Mouse (Mus musculus): ENCODE data around the gene Mapt. TPM values are rescaled to one million over a fixed set of nuclear protein-coding genes. Genes with fewer than 3 reads are reported as not detected.
"Not testable (repeated sequence)": the region's sequence is repeated elsewhere in the genome, so short reads cannot be mapped to it uniquely, and the experiment has no call there.

Mapt gene
- polyA plus RNA-seq, 1 experiment from 2014 or later: 1,075 TPM

DNA sequence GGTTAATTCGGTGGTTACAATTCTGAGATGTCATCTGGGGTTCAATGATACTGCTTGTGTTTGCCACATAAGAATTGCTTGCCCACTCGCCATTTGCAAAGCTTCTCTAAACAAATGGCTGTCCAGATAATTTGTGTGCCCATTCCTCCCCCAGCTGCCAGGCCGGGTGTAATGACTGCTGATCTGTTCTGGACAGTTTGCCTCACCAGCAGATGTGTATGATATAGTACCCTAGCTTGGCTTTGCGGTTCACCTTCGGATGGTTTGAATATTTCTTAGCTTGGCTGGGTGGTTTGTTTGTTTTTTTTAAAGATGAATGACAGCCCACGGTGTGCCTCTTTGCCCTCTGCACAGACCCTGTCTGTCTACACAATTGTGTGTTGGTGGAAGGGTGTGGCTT lies 3.5 kb downstream of the Mapt start:
- no peak for ATAC-seq (ENCODE audit: low FRiP score)
- WGBS: 18% methylated on average over 6 of the region's 6 CpGs
- H3K27me3 ChIP-seq (replicated peaks): no peaks in the 10 kb centered on the region; the same call in 1 of the 2 replicates
- H3K9ac ChIP-seq (replicated peaks): peak overlapping the region; percentile 86
- peaks cover 69% of the 10 kb centered on the region for H3K4me1 ChIP-seq
- no peaks in the 10 kb centered on the region for H3K9me3 ChIP-seq (replicated peaks)
- H3K4me3 ChIP-seq (replicated peaks): peak overlapping the region; percentile 57
- peak overlapping the region; percentile 79 for H3K4me2 ChIP-seq
- no peak overlapping the region for H3K27ac ChIP-seq (replicated peaks)
- H3K36me3 ChIP-seq: no peaks in the 10 kb centered on the region

DNA sequence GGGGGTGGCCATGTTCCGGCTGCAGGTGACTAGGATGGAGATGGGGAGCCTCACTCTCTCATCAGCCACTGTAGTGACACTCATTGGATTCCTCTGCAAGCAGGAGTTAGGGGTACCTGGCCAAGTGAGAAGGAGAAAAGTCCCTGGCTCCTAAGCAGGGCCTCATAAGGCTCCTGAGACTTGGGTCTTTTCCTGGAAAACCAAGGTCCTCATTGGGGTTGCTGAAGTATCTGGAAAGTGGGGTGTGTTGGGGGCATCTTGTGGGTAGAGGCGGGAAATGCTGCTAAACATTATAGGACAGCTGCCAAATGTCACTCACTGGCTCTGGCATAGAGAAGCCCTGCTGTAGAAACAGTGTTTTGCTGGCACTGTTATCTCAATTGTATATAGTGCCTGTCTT lies 4.7 kb downstream of the Mapt start:
- Histone ChIP-seq H3K9me3 (replicated peaks) (no peaks in the 10 kb centered on the region), H3K27ac (replicated peaks) (no peak overlapping the region), H3K27me3 (replicated peaks) (no peaks in the 10 kb centered on the region; the same call in 1 of the 2 replicates), H3K4me1 (peaks cover 62% of the 10 kb centered on the region), H3K36me3 (no peaks in the 10 kb centered on the region), H3K4me3 (replicated peaks) (peak overlapping the region; percentile 57), H3K9ac (replicated peaks) (0 out of 2 replicates have a peak overlapping the region, but pooled peaks have one; percentile 9), H3K4me2 (peak overlapping the region; percentile 79)
- no peak for ATAC-seq (ENCODE audit: low FRiP score)
- WGBS: 76% methylated on average over 2 of the region's 2 CpGs

DNA sequence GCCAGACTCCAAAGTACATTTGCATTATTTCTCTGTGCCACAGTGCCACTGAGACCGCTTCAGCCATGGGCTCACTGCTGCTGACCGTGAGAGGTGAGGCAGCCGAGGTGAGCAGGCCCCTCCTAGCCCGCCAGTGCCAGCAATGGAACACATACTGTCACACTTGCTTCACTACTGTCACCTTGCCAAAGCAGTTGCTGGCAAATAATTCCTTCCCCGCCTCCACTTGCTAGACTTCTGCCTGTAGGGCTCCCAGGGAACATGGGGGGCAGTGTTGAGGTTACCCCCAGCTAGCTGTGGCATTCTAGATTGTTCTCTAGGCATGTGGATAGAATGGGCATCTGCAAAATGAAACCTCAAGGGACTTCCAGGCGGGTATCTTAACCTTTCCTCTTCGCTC lies 6.0 kb downstream of the Mapt start:
- Histone ChIP-seq H3K27ac (replicated peaks) (peak overlapping the region; percentile 33), H3K4me1 (peaks cover 56% of the 10 kb centered on the region), H3K36me3 (no peaks in the 10 kb centered on the region), H3K9ac (replicated peaks) (no peak overlapping the region), H3K4me2 (peak overlapping the region; percentile 79), H3K4me3 (replicated peaks) (0 out of 2 replicates have a peak overlapping the region, but pooled peaks have one; percentile 0), H3K9me3 (replicated peaks) (no peaks in the 10 kb centered on the region), H3K27me3 (replicated peaks) (no peaks in the 10 kb centered on the region; the same call in 1 of the 2 replicates)
- WGBS: 48% methylated on average over 7 of the region's 7 CpGs
- no peak for ATAC-seq (ENCODE audit: low FRiP score)

- no peak overlapping the region for H3K27ac ChIP-seq (replicated peaks)
- ATAC-seq (ENCODE audit: low FRiP score): no peak
- no peak overlapping the region for H3K4me3 ChIP-seq (replicated peaks)
- H3K36me3 ChIP-seq: no peaks in the 10 kb centered on the region
- no peaks in the 10 kb centered on the region for H3K9me3 ChIP-seq (replicated peaks)
- 62% methylated on average over 12 of the region's 13 CpGs for WGBS
- H3K4me1 ChIP-seq: peaks cover 51% of the 10 kb centered on the region
- H3K27me3 ChIP-seq (replicated peaks): no peaks in the 10 kb centered on the region
- no peak overlapping the region for H3K9ac ChIP-seq (replicated peaks)
- peak overlapping the region; percentile 79; the same call in 1 of the 2 replicates for H3K4me2 ChIP-seq
These were observed 7.0 kb downstream of the Mapt start for GRCm38 (mm10) chr11:104237958-104238747.

DNA sequence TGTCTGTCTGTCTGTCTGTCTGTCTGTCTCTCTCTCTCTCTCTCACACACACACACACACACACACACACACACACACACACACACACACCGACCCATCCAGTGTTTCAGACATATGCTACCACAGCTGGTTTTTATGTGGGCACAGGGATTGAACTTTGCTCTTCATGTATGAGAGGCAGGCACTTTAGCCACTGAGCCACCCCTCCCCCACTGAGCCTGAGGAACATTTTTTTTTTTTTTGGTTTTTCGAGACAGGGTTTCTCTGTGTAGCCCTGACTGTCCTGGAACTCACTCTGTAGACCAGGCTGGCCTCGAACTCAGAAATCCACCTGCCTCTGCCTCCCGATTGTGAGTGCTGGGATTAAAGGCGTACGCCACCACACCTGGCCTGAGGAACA lies 14.3 kb downstream of the Mapt start:
- not testable (repeated sequence) for H3K36me3 ChIP-seq; ATAC-seq (ENCODE audit: low FRiP score); H3K9me3 ChIP-seq (replicated peaks); H3K27me3 ChIP-seq (replicated peaks); H3K4me2 ChIP-seq; H3K9ac ChIP-seq (replicated peaks); H3K27ac ChIP-seq (replicated peaks); H3K4me3 ChIP-seq (replicated peaks)
- peaks cover 31% of the 10 kb centered on the region for H3K4me1 ChIP-seq
- WGBS: 84% methylated on average over 6 of the region's 6 CpGs

DNA sequence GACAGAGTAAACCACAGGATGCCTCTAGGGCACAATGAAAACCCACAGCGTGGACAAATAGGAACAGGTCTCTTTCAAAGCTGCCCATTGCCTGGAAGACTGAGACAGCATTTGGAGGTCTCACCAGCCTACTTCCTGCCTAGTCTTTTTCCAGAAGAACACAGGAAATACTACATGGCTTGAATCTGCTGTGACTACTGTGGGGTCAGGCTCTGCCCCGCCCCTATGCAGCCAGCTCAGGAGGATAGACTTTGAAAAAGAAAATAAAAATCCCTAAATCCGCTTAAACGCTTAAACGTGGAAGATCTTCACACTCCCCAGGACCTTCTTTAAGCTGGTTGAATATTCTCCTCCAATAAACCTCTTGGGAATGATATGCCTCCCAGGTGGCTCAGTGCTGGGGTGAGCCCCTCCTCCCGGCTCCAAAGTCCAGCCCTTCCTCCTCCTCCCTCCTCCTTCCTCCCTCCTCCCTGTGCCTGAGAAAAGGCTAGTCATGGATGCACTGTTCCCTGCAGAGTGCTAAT lies 15.0 kb downstream of the Mapt start:
- Histone ChIP-seq H3K4me1 (peaks cover 35% of the 10 kb centered on the region), H3K4me2 (peak overlapping the region; percentile 20; the same call in 1 of the 2 replicates), H3K27me3 (replicated peaks) (no peaks in the 10 kb centered on the region), H3K4me3 (replicated peaks) (no peak overlapping the region), H3K9me3 (replicated peaks) (no peaks in the 10 kb centered on the region), H3K36me3 (no peaks in the 10 kb centered on the region), H3K27ac (replicated peaks) (no peak overlapping the region; the same call in 1 of the 2 replicates), H3K9ac (replicated peaks) (no peak overlapping the region)
- ATAC-seq (ENCODE audit: low FRiP score): 0 out of 2 replicates have a peak, but pooled peaks have one; percentile 34
- 27% methylated on average over 6 of the region's 6 CpGs for WGBS

DNA sequence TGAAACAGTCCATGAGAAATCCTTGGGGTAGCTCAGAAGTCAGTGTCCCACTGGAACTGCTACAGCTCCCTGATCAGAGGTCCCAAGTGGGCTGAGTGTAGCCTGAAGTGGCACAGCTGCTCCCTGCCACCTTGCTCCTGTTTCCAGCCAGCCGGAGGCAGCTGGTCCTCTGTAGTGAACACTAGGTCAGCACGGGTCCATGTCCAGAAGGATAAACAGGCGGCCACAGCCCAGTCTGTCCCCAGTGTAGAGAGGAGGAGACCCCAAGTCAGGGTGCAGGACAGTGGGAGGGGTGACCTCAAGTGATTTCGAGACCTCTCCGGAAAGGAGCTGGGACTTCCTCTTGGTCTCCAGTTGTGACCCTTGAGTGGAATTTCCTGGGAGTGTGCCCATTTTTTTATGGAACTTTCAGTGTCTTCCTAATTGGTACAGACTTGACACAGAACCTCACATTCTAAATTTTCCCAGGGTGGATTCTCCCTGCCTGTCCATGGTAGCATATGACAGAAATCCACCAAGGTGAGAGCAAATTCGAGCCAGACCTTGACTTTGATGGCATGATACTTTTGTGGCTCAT lies 16.0 kb downstream of the Mapt start:
- peaks cover 36% of the 10 kb centered on the region for H3K4me1 ChIP-seq
- no peak overlapping the region for H3K27ac ChIP-seq (replicated peaks)
- WGBS: 74% methylated on average over 6 of the region's 6 CpGs
- no peaks in the 10 kb centered on the region for H3K27me3 ChIP-seq (replicated peaks)
- H3K36me3 ChIP-seq: no peaks in the 10 kb centered on the region
- H3K4me2 ChIP-seq: no peak overlapping the region
- ATAC-seq (ENCODE audit: low FRiP score): no peak
- no peaks in the 10 kb centered on the region for H3K9me3 ChIP-seq (replicated peaks)
- H3K4me3 ChIP-seq (replicated peaks): no peak overlapping the region
- no peak overlapping the region for H3K9ac ChIP-seq (replicated peaks)

- Histone ChIP-seq H3K4me2 (no peak overlapping the region), H3K27ac (replicated peaks) (no peak overlapping the region), H3K4me1 (peaks cover 35% of the 10 kb centered on the region), H3K27me3 (replicated peaks) (no peaks in the 10 kb centered on the region), H3K4me3 (replicated peaks) (no peak overlapping the region), H3K36me3 (no peaks in the 10 kb centered on the region), H3K9me3 (replicated peaks) (no peaks in the 10 kb centered on the region), H3K9ac (replicated peaks) (no peak overlapping the region)
- ATAC-seq (ENCODE audit: low FRiP score): no peak
- 79% methylated on average over 8 of the region's 8 CpGs for WGBS
These were observed 18.2 kb downstream of the Mapt start for GRCm38 (mm10) chr11:104249420-104249819.

GRCm38 (mm10) chr11:104251121-104251520 lies 19.9 kb downstream of the Mapt start:
- no peaks in the 10 kb centered on the region; the same call in 1 of the 2 replicates for H3K36me3 ChIP-seq

GRCm38 (mm10) chr11:104252094-104252493 lies 20.9 kb downstream of the Mapt start:
- 78% methylated on average over 3 of the region's 3 CpGs for WGBS
- no peaks in the 10 kb centered on the region for H3K27me3 ChIP-seq (replicated peaks)
- H3K36me3 ChIP-seq: no peaks in the 10 kb centered on the region; the same call in 1 of the 2 replicates
- no peak overlapping the region for H3K4me2 ChIP-seq
- ATAC-seq (ENCODE audit: low FRiP score): no peak
- no peak overlapping the region for H3K9ac ChIP-seq (replicated peaks)
- H3K4me3 ChIP-seq (replicated peaks): no peak overlapping the region
- peaks cover 17% of the 10 kb centered on the region for H3K4me1 ChIP-seq
- H3K9me3 ChIP-seq (replicated peaks): no peaks in the 10 kb centered on the region
- H3K27ac ChIP-seq (replicated peaks): no peak overlapping the region

More at GRCm38 (mm10) chr11:104251121-104251520, 19.9 kb downstream of the Mapt start:
- Histone ChIP-seq H3K4me1 (peaks cover 26% of the 10 kb centered on the region), H3K4me3 (replicated peaks) (no peak overlapping the region), H3K9me3 (replicated peaks) (no peaks in the 10 kb centered on the region), H3K4me2 (no peak overlapping the region), H3K9ac (replicated peaks) (no peak overlapping the region), H3K27me3 (replicated peaks) (no peaks in the 10 kb centered on the region), H3K27ac (replicated peaks) (no peak overlapping the region)
- no peak for ATAC-seq (ENCODE audit: low FRiP score)
- 76% methylated on average over 6 of the region's 6 CpGs for WGBS

DNA sequence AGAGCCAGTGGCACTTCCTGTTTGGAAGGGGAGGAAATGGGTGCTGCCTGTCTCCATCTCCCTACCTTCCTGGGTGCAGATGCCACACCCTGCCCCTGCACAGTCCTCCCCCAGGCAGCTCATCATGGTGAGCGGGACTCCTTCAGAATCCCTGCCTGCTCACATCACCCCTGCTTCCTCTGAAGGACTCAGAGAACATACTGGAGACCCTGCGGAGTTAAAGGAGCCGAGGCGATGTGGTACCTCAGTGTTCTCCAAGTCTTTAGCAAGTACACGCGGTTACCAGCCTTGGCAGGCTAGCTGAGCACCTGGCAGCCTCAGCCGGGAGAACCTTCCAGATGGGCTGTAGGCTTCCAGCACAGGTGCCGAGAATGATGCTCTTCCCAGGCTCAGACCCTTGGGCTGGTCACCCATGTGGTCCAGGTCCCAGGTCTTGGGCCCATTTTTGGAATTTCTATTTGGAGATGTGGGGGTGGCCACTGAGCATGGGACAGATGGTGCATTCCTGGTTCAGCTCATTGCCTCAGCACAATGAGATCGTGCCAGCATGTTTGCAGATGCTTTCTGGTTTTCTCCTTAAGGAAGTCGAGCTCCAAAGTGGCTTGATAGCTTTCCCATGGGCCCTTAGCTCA lies 23.3 kb downstream of the Mapt start:
- Histone ChIP-seq H3K9me3 (replicated peaks) (no peaks in the 10 kb centered on the region), H3K27ac (replicated peaks) (no peak overlapping the region), H3K36me3 (no peaks in the 10 kb centered on the region; the same call in 1 of the 2 replicates), H3K27me3 (replicated peaks) (no peaks in the 10 kb centered on the region), H3K4me2 (no peak overlapping the region), H3K4me1 (peaks cover 17% of the 10 kb centered on the region), H3K4me3 (replicated peaks) (no peak overlapping the region), H3K9ac (replicated peaks) (no peak overlapping the region)
- WGBS: 81% methylated on average over 10 of the region's 10 CpGs
- ATAC-seq (ENCODE audit: low FRiP score): 0 out of 2 replicates have a peak, but pooled peaks have one; percentile 13

Data from neural tube, embryonic 15.5 days (tissue).